Mouse (Mus musculus) v-Abl transformed pro-B cells (cell line): ENCODE results near the gene Atp8a2.

Experiments
- in situ Hi-C, 2 experiments: fragments of 400-800 bp; cut with MboI; formaldehyde crosslinking; loops; one replicate each; pipeline ENCODE4 v1.15.1; 2025; ENCODE audit not compliant: unreplicated experiment in 2 of 2

Gene Atp8a2

DNA sequence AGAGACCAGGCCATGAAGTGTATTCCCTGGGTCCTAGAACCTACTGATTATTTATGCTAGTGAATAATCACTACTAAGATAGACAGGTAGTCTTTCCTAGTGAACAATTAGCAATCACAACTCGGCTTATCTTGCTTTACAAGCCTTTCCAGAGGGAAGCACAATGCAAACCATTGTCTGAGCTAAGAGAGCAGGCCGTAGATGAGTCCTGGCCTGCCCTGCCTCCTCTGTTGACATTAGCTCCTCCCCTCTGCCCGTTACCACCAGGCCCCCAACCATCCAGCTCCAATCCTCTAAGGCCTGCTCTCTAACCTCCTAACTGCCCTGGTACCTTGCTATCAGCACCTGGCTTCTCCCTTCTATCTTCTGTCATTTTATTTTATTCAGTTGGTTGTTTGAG lies 138.1 kb downstream of the Atp8a2 start:
- in situ Hi-C loops, result no loop called here

DNA sequence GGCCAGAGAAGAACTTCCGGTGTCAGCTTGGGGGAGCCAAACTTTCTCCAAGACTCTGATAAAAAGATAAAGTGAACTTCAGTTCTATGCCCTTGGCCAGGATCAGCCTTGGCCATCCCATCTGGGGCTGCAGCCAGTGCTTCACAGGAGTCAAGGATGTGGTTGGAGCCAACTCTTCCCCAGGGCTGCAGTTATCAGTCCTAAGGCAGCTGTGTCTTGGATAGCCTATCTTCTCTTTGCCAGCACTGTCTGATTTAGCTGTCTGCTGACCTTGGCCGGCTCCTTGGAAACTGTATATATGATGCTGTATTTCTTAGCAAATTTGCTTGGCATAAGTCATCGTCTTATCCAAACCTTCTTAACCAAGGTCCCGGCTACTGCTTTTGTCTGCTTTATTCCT lies 141.7 kb downstream of the Atp8a2 start:
- in situ Hi-C loops, result no loop called here

DNA sequence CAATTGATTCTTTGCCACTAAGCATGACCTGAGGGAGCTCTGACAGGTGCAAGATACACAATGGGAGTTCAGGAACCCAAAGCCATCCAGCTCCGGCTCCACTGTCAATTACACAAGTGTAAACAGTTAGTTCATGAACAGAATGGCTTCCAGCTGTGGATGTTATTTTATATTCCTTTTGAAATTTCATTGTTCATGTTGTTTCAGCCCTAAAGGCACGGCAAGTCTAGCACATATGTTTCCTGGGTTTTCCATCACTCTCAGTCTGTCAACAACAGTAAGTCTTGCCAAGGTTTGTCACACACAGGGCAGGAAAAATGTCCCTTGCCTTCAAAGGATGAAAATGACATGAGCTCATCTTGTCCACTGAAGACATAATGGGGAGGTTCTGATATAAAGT lies 166.3 kb downstream of the Atp8a2 start:
- in situ Hi-C loops, result no loop called here

DNA sequence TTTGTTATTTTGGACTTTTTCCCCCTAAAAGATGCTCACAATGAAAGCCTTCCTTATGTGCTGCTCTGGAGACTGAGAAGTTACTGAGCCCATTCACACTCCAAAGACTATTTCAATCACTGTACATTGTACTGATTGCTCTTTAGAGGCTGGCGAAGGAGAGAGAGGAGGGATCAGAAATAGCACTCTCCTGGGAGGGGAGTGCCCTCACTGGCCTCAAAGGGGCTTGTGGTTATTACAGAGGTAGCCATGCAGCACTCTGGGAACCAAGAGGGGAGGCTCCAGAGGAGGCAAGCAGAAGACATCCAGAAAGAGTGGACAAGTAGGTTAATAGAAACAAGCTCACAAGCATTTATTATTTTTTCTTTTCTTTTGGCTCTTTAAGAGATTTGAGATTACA lies 169.8 kb downstream of the Atp8a2 start:
- in situ Hi-C loops, result no loop called here

DNA sequence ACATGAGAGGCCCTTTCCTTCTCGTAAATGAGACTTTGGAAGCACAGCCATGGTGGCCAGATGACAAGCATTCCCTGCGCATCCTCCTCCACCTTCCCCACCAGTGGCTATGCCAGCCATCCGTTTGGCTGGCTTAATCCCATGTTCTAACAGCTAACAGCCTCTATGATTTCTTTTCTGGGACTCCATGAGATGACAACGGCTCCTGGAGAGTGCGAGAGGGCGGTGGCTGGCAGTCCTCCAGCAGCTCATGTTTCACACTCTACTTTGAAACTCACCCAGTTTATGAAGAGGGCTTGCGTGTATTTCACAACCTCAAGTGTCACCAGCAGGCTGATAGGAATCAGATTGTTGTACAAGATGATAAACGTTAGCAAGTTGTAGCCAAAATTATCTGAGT lies 170.3 kb downstream of the Atp8a2 start:
- in situ Hi-C loops, result no loop called here

DNA sequence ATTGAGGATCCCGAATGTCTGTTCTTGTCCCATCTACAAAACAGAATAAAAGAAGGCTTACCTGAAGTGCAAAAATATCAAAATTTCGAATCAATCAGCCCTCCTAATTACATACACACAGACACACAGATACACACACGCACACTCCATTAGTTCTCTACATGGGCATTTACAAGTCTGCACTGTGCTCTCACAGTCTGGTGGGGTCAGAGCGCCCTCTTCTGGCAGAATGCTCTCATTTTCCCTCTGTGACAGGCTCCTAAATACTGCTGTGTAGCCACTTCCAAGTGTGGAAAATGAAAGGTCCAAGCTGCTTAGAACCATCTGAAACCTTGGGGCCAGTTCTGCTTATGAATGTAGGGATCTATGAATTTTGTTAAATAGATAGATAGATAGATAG lies 181.1 kb downstream of the Atp8a2 start:
- in situ Hi-C loops, result loop anchor here (5.0 to 25.0 kb wide), 3 partner anchors 159 to 654 kb away; partner anchors contain the start of gene Phf11d (in 1 of the 2)

DNA sequence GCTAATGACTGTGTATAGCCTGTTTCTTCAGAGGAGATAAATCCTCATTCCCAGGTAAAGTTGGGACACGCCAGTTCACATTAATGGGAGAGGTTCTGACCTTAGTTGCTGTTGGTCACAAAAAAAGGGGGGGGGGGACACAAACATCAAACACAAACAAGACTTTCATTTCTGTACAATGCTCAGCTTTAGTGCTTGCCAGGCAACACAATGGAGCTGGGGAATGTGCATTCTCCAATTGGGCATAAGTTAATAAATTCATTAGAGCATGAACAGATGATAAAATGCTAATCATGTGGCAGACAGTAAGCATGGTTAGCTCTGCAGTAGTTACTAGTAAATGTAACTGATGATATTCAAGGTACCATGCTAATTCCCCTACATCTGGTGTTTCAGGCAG lies 195.2 kb downstream of the Atp8a2 start:
- in situ Hi-C loops, result loop anchor here in 1 of 2 experiments (25.0 kb wide), 1 partner anchor 640 kb away; the partner anchor contains the start of gene Phf11d

DNA sequence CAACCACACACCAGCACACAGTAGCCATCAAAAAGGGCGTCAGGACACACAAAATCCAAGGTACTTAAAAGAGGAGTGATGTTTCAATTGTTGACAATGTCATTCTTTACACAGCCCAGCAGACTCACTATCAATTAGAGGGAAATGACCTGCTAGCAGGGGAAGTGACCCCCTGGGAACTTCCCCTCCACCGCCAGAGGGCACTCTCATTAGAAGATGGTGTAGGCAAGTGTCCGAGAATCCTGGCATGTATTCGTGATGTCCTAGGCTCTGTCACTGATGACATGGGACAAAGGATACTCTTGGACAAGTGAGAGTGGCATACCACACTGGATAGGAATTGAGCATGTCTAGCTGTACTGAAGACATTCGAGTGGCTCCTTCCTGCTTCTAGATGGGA lies 208.1 kb downstream of the Atp8a2 start:
- in situ Hi-C loops, result no loop called here

DNA sequence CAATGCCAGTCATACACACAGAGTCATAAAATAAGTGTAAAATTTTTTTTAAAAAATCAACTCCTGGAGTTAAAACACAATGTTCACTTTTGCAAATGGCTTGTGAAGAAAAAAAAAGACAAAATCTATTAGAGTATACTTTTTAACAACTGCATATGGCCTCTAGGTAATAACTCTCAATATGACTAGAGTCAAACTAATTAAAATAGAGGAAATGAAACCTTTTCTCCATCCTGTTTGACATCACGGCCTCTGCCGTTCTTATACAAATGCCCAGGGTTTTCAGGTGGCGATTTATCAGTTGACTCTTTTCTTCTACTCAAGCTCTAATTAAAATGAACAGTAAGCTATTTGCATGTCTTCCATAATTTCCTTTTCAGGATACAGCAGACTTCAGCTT lies 209.0 kb downstream of the Atp8a2 start:
- in situ Hi-C loops, result no loop called here

DNA sequence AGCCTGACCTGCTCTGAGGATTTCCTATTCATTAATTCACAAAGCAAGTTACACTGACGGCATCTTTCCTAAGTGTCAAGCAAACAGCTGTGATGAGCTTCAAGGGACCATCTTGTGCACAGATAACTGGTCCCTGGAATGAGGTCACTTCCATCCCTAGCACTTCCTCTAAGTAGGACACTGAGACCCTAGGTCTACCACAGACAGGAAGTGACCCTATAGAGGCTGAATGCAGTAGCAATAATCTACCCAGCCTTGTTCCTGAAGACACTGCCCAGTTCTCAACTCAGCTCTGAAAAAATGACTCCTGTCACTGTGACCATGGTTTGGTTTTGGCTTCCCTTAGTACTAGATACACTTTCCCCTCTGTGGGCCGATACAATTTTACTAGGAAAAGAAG lies 219.0 kb downstream of the Atp8a2 start:
- in situ Hi-C loops, result no loop called here

DNA sequence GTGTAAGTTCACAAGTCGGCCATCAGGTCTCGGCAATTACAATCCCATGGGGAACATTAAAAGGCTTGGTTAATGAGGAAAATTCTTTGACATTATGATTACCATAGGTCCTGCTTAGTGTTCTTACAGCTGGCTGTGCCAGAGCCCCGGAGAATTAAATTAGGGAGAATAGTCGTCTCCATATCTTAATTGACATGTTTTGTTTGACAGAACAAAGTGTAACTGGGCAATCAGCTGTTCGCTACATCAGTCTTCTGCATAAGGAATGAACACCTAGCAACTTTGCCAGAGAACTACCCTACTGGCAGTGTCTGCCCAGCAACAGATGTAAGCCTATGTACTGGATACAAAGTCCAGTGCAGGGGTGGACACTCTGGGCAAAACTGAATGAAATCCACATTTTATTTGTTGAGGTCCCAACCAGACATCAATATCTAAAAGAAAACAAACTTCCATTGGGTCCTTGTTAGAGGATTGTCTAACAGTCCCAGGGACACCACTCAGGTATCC lies 225.7 kb downstream of the Atp8a2 start:
- in situ Hi-C loops, result no loop called here

DNA sequence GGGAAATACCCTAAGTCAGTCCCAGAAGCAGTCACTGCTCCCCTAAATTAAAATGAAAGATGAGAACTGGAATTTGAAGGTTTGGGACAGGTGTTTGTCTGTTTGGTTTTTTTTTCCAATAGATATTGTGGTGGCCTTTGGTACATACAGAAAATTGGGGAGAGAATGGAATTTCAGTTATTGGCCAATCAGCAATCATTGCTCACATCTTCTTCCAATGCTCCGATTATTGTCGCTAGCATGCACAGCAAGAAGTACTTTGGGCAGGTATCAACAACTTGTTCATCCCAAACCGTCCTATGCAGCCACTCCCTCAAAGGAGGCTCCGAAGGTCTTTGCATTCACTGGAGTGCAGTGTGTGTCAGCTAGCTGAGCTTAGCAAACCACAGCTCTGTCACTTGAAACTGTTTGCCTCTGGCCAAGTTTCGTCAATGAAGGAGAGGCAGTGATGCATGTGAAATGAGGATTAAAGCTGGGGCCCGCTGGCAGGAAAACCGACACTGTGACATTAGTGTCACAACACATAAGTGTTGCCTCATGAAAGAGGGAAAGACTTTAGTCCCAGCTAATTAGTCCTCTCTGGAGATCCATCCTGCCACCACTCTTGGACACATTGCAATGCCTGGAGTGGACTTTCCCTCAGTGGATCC lies 227.4 kb downstream of the Atp8a2 start:
- in situ Hi-C loops, result no loop called here

DNA sequence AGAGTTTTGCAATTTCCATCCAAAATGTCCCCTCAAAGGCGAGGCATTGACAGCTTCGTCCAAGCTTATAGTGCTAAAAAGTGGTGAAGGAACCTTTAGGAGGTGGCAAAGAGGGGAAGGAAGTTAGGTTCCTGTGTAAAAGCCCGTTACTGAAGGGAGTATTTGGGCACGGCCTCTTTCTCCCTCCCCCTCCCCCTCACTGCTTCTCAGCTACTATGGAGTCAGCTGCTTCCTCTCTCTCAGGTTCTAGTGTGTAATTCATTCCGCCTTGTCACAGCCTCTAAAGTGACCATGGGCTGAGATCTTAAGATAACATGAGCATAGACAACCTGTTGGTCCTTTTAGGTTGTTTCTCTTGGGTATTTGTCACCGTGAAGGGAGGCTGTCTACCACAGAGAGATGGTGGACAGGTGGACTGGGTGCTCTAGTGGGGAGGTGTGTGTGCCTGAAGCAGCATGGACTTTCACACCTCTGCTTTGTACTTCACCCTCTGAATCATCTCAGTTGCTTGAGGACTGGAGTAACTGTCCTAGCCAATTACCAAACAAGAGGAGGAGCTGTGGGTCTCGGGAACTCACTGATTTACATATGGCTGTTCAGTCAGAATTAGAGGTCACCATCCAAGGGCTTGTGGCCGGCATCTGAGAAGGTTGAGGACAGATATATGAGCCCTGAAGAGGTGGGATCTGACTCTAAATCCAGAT lies 229.0 kb downstream of the Atp8a2 start:
- in situ Hi-C loops, result no loop called here

DNA sequence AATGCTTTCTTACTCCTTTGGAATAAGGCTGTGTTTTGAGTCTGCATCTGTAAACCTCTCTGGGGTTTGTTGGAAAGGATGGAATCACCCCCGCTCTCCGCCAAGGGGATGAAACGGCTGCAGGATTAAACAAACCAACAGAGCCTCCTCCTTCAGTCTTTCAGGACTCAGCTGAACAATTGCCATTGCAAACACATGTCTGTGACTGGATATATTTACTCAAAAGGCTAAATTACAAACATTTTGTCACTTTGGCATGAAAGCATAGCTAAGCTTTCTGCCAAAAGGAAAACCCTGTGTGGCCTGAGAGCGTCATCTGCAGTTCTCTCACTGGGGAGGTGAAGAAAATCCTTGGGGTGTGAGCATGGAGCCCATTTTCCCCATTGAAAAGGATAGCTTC lies 230.0 kb downstream of the Atp8a2 start:
- in situ Hi-C loops, result no loop called here

DNA sequence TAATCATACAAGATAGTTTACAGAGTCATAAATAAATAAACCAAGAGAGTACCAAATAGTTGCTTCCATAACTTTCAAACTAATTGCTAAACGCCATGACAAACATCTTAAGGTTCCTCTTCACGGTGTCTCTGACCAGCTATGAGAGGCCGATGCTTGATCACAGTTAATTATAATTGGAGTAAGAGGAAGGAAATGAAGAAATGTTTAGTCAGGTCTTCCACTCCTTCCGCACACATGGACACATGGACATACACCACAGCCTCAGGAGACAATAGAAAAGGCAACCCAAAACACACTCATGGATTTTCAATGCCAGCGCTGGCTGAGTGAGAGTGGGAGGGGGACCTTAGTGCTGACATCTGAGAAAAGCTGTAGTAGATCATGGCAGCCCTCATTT lies 232.4 kb downstream of the Atp8a2 start:
- in situ Hi-C loops, result no loop called here

DNA sequence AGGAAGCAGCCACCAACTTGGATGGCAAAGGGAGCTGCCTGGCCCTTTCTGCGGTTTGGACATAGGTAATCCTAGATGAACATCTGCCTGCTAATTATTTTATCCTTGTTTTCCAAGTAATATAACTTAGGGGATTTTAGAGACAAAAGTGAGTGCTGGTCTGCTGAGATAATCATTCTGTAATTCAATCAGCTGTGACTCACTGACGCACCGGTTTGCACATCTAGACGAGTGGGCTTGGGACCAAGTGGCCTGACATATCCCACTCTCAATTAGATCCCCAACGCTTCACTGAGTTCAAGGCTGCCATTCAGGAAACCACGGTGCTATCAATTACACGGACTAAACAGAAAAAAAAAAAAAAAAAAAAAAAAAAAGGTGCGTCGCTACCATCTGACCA lies 236.0 kb downstream of the Atp8a2 start:
- in situ Hi-C loops, result no loop called here

DNA sequence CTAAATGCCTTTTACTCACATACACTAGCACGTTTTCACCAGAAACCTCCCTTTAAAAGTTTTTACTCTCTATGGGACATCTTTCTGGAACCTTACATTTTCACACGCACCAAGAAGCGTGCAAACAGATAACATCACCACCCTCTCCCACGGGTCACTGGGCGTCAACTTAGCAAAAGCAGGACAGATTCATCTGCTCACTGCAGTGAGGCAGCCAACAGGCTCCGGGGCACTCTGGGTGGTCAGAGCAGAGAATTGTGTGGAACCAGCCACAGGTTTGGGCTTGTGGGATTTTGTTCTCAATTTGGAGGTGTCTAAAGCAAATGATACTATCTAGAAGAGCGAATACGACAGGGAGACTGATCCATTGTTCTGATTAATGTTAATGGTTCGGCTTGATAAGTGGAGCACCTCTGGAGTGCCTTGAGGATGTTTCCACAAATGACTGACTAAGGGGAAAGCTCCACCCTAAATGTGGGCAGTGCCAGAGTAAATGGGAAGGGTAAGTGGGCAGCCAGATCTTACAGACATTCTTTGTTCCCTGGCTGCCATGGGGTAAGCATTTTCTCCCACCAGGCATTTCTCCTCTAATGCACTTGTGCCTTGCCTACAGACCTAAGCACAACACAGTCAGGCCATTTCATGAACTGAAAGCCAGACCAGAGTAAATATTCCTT lies 236.6 kb downstream of the Atp8a2 start:
- in situ Hi-C loops, result no loop called here

DNA sequence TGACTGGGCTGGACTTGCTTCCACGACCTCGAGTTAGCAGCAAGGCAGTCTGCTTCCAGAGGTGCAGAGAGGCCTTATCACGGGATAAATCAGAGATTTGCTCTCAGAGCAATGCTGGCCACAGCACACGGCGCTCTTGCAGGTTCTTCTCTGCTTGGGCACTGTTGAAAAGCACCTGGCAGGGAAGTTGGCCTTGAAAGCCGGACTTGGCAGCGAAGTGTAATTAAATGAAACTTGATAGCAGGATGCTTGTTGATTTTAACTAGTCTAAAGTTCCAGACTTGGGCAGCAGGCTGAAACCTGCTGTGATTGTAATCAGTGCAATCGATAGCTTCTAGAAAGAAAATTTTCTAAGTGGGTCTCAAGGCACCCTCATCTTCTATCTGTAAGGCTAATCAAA lies 237.3 kb downstream of the Atp8a2 start:
- in situ Hi-C loops, result no loop called here

DNA sequence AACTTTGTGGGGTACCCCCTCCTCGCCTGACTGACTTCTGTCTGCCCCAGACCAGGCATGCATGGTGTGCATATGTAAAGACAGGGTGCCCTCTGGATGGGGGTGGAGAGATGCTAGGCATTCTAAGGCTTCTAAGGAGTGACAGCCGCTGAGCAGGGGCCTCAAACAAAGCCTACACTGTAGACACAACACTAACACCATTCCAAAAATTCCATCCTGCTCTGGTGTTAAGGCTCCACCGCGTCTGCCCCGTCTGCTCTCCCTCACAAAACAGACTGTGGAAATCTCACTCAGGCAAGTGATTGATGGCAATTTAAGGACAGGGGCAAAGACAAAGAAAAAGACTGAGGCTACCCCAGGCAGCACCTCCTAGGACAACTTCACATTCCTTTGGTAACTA lies 247.0 kb downstream of the Atp8a2 start:
- in situ Hi-C loops, result no loop called here

DNA sequence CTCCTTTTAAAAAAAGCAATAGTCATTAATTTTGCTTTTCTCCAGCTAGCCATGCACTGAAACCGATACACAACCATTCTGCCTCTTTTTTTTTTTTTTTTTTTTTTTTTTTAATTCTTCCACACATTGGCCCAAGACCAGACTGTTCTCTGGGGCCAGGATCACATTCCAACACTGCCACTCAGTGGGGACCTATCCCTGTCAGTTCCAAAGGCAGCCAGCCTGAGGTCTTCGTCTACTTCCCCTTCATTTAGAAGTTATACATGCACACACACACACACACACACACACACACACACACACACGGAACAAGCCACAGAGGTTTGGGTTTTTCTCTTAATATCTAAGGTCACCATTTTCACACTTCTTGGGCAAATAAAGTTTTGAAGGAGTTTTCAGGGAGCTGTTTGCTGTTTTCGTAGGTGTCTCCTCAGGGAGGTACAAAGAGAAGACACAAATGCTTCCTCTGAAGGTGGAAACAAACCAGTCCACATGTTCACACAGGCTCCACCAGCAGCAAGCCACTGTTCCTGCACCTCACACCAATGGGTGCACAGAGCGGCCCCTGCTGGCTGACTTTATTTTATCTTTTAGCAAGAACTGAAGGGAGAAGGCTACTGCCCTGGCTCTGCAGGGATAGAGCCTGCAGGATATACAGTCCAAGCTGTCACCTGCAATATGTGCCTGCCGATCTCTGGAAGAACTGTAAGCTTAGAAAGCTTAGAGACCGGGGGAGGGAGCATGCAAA lies 253.9 kb downstream of the Atp8a2 start:
- in situ Hi-C loops, result no loop called here

DNA sequence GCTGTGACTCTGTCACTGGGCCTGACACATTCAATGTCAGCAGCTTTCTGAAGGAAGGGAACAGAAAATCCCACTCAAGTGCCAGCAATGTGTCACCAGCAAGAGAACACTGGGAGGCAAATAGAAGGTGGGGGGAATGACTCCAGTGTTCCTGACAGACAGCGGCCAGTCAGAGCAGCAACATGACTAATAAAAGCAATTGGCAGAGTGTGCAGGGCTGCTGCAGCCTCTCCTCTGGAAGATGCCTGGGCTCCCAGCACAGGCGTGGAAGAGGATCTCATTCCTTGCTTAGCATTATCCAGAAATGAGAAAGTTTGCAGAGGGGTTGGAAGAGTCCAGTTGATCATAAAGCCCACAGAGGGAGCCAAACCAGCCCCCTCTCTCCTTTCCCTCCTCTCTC lies 254.8 kb downstream of the Atp8a2 start:
- in situ Hi-C loops, result no loop called here
